ENCODE assay signal across 18 mouse cellular contexts in genomic region chr2:28275345-28275744, GRCm38 (mm10).
"Had no signal": no experiment of that assay in that cellular context is flagged by ENCODE, and none has a peak within 500 bp of the region (broad histone marks: within the 10 kb centered on the region; RNA-seq: fewer than 3 reads in every experiment).

No protein-coding gene starts in this region.

- H3K27ac ChIP-seq: midbrain, embryonic 10.5 days; midbrain, embryonic 12.5 days; neural tube, embryonic 13.5 days; neural tube, embryonic 15.5 days had no signal

- DNase-seq: lung, adult 18-20 months; lung, embryonic 14.5 days; lung, postnatal 10 days; lung, postnatal 4 days; midbrain, embryonic 14.5 days; retina, postnatal 1 day; right cerebral cortex, adult 18-20 months; right cerebral cortex, postnatal 25 days; right cerebral cortex, postnatal 4 days; spleen, adult 18-20 months; thymus, adult 18-20 months; thymus, postnatal 14 days; thymus, postnatal 36 days had no signal

- H3K4me3 ChIP-seq: midbrain, embryonic 10.5 days; midbrain, embryonic 12.5 days; myocyte; neural tube, embryonic 13.5 days; neural tube, embryonic 15.5 days had no signal
